Mouse (Mus musculus): ENCODE results near the gene Unc93b1. TPM values are rescaled to one million over a fixed set of nuclear protein-coding genes. Genes with fewer than 3 reads are reported as not detected.
"Not testable (repeated sequence)": the region's sequence is repeated elsewhere in the genome, so short reads cannot be mapped to it uniquely, and the experiment has no call there.

The Unc93b1 gene
- polyA plus RNA-seq, 1 experiment from 2014 or later = 15.0 TPM

- Histone ChIP-seq H3K4me1 (no peaks in the 10 kb centered on the region), H3K4me3 (replicated peaks) (no peak within 1 kb of the TSS), H3K27ac (replicated peaks) (no peak within 1 kb of the TSS), H3K4me2 (no peak within 1 kb of the TSS), H3K9ac (replicated peaks) (no peak within 1 kb of the TSS), H3K36me3 (no peaks in the 10 kb centered on the region), H3K27me3 (replicated peaks) (no peaks in the 10 kb centered on the region), H3K9me3 (replicated peaks) (no peaks in the 10 kb centered on the region)
- 53% methylated on average over 9 of the region's 9 CpGs for WGBS
- ATAC-seq (ENCODE audit: low FRiP score) = no peak
Measured at GRCm38 (mm10) chr19:3972229-3972628, 37.2 kb downstream of the Unc93b1 start, which contains the start of gene Aldh3b2. Gene Aldh3b2 (plus strand): TSS chr19:3972328.

GRCm38 (mm10) chr19:3974608-3975007 lies 39.6 kb downstream of the Unc93b1 start:
- H3K4me3 ChIP-seq (replicated peaks); ATAC-seq (ENCODE audit: low FRiP score); H3K9me3 ChIP-seq (replicated peaks); H3K4me1 ChIP-seq; H3K4me2 ChIP-seq; H3K27ac ChIP-seq (replicated peaks); H3K27me3 ChIP-seq (replicated peaks); H3K36me3 ChIP-seq; H3K9ac ChIP-seq (replicated peaks): not testable (repeated sequence)
- 84% methylated on average over 6 of the region's 6 CpGs for WGBS

- Histone ChIP-seq H3K9me3 (replicated peaks) (no peaks in the 10 kb centered on the region), H3K4me1 (0 out of 2 replicates have a peak, but pooled peaks cover 3% of the 10 kb centered on the region), H3K36me3 (no peaks in the 10 kb centered on the region), H3K27ac (replicated peaks) (no peak overlapping the region), H3K9ac (replicated peaks) (no peak overlapping the region), H3K4me3 (replicated peaks) (no peak overlapping the region), H3K27me3 (replicated peaks) (no peaks in the 10 kb centered on the region), H3K4me2 (no peak overlapping the region)
- WGBS = 79% methylated on average over 2 of the region's 2 CpGs
- ATAC-seq (ENCODE audit: low FRiP score) = no peak
Measured at GRCm38 (mm10) chr19:3975866-3976265, 40.9 kb downstream of the Unc93b1 start.

GRCm38 (mm10) chr19:3980309-3980708 lies 45.3 kb downstream of the Unc93b1 start:
- peak; percentile 69 for ATAC-seq (ENCODE audit: low FRiP score)
- no peak overlapping the region for H3K4me3 ChIP-seq (replicated peaks)
- WGBS = 18% methylated on average over 4 of the region's 4 CpGs
- no peak overlapping the region for H3K27ac ChIP-seq (replicated peaks)
- no peak overlapping the region for H3K4me2 ChIP-seq
- no peaks in the 10 kb centered on the region for H3K36me3 ChIP-seq
- H3K27me3 ChIP-seq (replicated peaks) = no peaks in the 10 kb centered on the region
- no peak overlapping the region for H3K9ac ChIP-seq (replicated peaks)
- 0 out of 2 replicates have a peak, but pooled peaks cover 7% of the 10 kb centered on the region for H3K4me1 ChIP-seq
- H3K9me3 ChIP-seq (replicated peaks) = no peaks in the 10 kb centered on the region

GRCm38 (mm10) chr19:3980917-3981316 lies 45.9 kb downstream of the Unc93b1 start:
- H3K9me3 ChIP-seq (replicated peaks) = no peaks in the 10 kb centered on the region
- no peak overlapping the region for H3K27ac ChIP-seq (replicated peaks)
- H3K9ac ChIP-seq (replicated peaks) = no peak overlapping the region
- 0 out of 2 replicates have a peak, but pooled peaks cover 9% of the 10 kb centered on the region for H3K4me1 ChIP-seq
- H3K36me3 ChIP-seq = no peaks in the 10 kb centered on the region
- H3K27me3 ChIP-seq (replicated peaks) = no peaks in the 10 kb centered on the region
- WGBS = 77% methylated on average over 9 of the region's 9 CpGs
- no peak for ATAC-seq (ENCODE audit: low FRiP score)
- no peak overlapping the region for H3K4me2 ChIP-seq
- H3K4me3 ChIP-seq (replicated peaks) = no peak overlapping the region

- H3K9me3 ChIP-seq (replicated peaks) = no peaks in the 10 kb centered on the region
- H3K36me3 ChIP-seq = no peaks in the 10 kb centered on the region
- H3K27me3 ChIP-seq (replicated peaks) = no peaks in the 10 kb centered on the region
- 32% methylated on average over 9 of the region's 9 CpGs for WGBS
- peaks cover 19% of the 10 kb centered on the region for H3K4me1 ChIP-seq
- no peak overlapping the region for H3K9ac ChIP-seq (replicated peaks)
- no peak overlapping the region for H3K27ac ChIP-seq (replicated peaks)
- H3K4me2 ChIP-seq = no peak overlapping the region
- no peak overlapping the region for H3K4me3 ChIP-seq (replicated peaks)
- ATAC-seq (ENCODE audit: low FRiP score) = no peak
Measured at GRCm38 (mm10) chr19:3983527-3984200, 48.7 kb downstream of the Unc93b1 start.

GRCm38 (mm10) chr19:3985261-3985681 lies 50.3 kb downstream of the Unc93b1 start:
- peaks cover 16% of the 10 kb centered on the region for H3K4me1 ChIP-seq
- no peak overlapping the region for H3K9ac ChIP-seq (replicated peaks)
- no peaks in the 10 kb centered on the region for H3K27me3 ChIP-seq (replicated peaks)
- ATAC-seq (ENCODE audit: low FRiP score) = no peak
- no peak overlapping the region for H3K4me3 ChIP-seq (replicated peaks)
- H3K36me3 ChIP-seq = no peaks in the 10 kb centered on the region
- H3K4me2 ChIP-seq = no peak overlapping the region
- no peaks in the 10 kb centered on the region for H3K9me3 ChIP-seq (replicated peaks)
- WGBS = 19% methylated on average over 8 of the region's 8 CpGs
- no peak overlapping the region for H3K27ac ChIP-seq (replicated peaks)

- H3K4me1 ChIP-seq = peaks cover 16% of the 10 kb centered on the region
- no peak within 1 kb of the TSS; the same call in 1 of the 2 replicates for H3K27ac ChIP-seq (replicated peaks)
- no peaks in the 10 kb centered on the region for H3K27me3 ChIP-seq (replicated peaks)
- WGBS = 11% methylated on average over 8 of the region's 8 CpGs
- H3K4me2 ChIP-seq = peak within 1 kb of the TSS; percentile 19; the same call in 1 of the 2 replicates
- H3K36me3 ChIP-seq = no peaks in the 10 kb centered on the region
- no peak within 1 kb of the TSS for H3K4me3 ChIP-seq (replicated peaks)
- H3K9ac ChIP-seq (replicated peaks) = no peak within 1 kb of the TSS
- no peak for ATAC-seq (ENCODE audit: low FRiP score)
- H3K9me3 ChIP-seq (replicated peaks) = no peaks in the 10 kb centered on the region
Measured at GRCm38 (mm10) chr19:3986334-3986733, 51.3 kb downstream of the Unc93b1 start, which contains the start of gene Acy3. Gene Acy3 (plus strand): TSS chr19:3986570.

GRCm38 (mm10) chr19:3988066-3988465 lies 53.1 kb downstream of the Unc93b1 start:
- 94% methylated on average over 14 of the region's 14 CpGs for WGBS

GRCm38 (mm10) chr19:3988750-3989149 lies 53.8 kb downstream of the Unc93b1 start:
- no peaks in the 10 kb centered on the region for H3K9me3 ChIP-seq (replicated peaks)
- no peak overlapping the region for H3K27ac ChIP-seq (replicated peaks)
- no peak overlapping the region for H3K4me2 ChIP-seq
- peaks cover 16% of the 10 kb centered on the region for H3K4me1 ChIP-seq
- no peak overlapping the region for H3K9ac ChIP-seq (replicated peaks)
- H3K27me3 ChIP-seq (replicated peaks) = no peaks in the 10 kb centered on the region
- no peak overlapping the region for H3K4me3 ChIP-seq (replicated peaks)
- WGBS = 89% methylated on average over 4 of the region's 4 CpGs
- ATAC-seq (ENCODE audit: low FRiP score) = no peak
- H3K36me3 ChIP-seq = no peaks in the 10 kb centered on the region

More at GRCm38 (mm10) chr19:3988066-3988465, 53.1 kb downstream of the Unc93b1 start:
- H3K9ac ChIP-seq (replicated peaks) = no peak overlapping the region
- H3K4me1 ChIP-seq = peaks cover 16% of the 10 kb centered on the region
- no peaks in the 10 kb centered on the region for H3K36me3 ChIP-seq
- H3K4me3 ChIP-seq (replicated peaks) = no peak overlapping the region
- H3K9me3 ChIP-seq (replicated peaks) = no peaks in the 10 kb centered on the region
- H3K27me3 ChIP-seq (replicated peaks) = no peaks in the 10 kb centered on the region
- ATAC-seq (ENCODE audit: low FRiP score) = no peak
- no peak overlapping the region for H3K4me2 ChIP-seq
- no peak overlapping the region for H3K27ac ChIP-seq (replicated peaks)

GRCm38 (mm10) chr19:3990804-3991203 lies 55.8 kb downstream of the Unc93b1 start:
- no peak for ATAC-seq (ENCODE audit: low FRiP score)

GRCm38 (mm10) chr19:3991562-3991961 lies 56.6 kb downstream of the Unc93b1 start:
- no peaks in the 10 kb centered on the region for H3K36me3 ChIP-seq
- H3K4me1 ChIP-seq = peaks cover 5% of the 10 kb centered on the region
- H3K9me3 ChIP-seq (replicated peaks) = no peaks in the 10 kb centered on the region
- H3K9ac ChIP-seq (replicated peaks) = no peak overlapping the region
- ATAC-seq (ENCODE audit: low FRiP score) = no peak
- no peak overlapping the region for H3K4me2 ChIP-seq
- H3K27ac ChIP-seq (replicated peaks) = no peak overlapping the region
- H3K27me3 ChIP-seq (replicated peaks) = no peaks in the 10 kb centered on the region
- WGBS = 96% methylated on average over 3 of the region's 3 CpGs
- no peak overlapping the region for H3K4me3 ChIP-seq (replicated peaks)

More at GRCm38 (mm10) chr19:3990804-3991203, 55.8 kb downstream of the Unc93b1 start:
- H3K4me1 ChIP-seq = peaks cover 11% of the 10 kb centered on the region
- H3K27ac ChIP-seq (replicated peaks) = no peak overlapping the region
- H3K36me3 ChIP-seq = no peaks in the 10 kb centered on the region
- H3K9me3 ChIP-seq (replicated peaks) = no peaks in the 10 kb centered on the region
- H3K27me3 ChIP-seq (replicated peaks) = no peaks in the 10 kb centered on the region
- H3K4me3 ChIP-seq (replicated peaks) = no peak overlapping the region
- no peak overlapping the region for H3K4me2 ChIP-seq
- 38% methylated on average over 6 of the region's 6 CpGs for WGBS
- no peak overlapping the region for H3K9ac ChIP-seq (replicated peaks)

Data from neural tube, embryonic 15.5 days (tissue).